Mouse (Mus musculus) embryonic facial prominence, embryonic 12.5 days (tissue): ENCODE measurements around the gene Smim20. TPM values are rescaled to one million over a fixed set of nuclear protein-coding genes. Genes with fewer than 3 reads are reported as not detected.

Experiments
- ATAC-seq: fragments of 200-750 bp; cut with Nextera tagmentation; 2 replicates; pipeline ENCODE4 v1.8.0; 2017; ENCODE audit not compliant: insufficient number of reproducible peaks, insufficient read depth, low FRiP score, low TSS enrichment
- H3K27ac ChIP-seq: fragments of 300-500 bp; sonication (generic); 2 replicates; pipeline ENCODE4 v1.5.1; 2016; ENCODE audit warnings: mild to moderate bottlenecking
- H3K27me3 ChIP-seq: fragments of 300-500 bp; sonication (generic); 2 replicates; pipeline ENCODE4 v1.6.1; 2016; ENCODE audit warnings: mild to moderate bottlenecking, moderate library complexity
- H3K36me3 ChIP-seq: fragments of 300-500 bp; sonication (generic); 2 replicates; pipeline ENCODE4 v1.6.1; 2016; ENCODE audit warnings: mild to moderate bottlenecking
- H3K4me1 ChIP-seq: fragments of 300-500 bp; sonication (generic); 2 replicates; pipeline ENCODE4 v1.6.1; 2016
- H3K4me2 ChIP-seq: fragments of 300-500 bp; sonication (generic); replicated peaks from 2 replicates; pipeline ENCODE4 v1.6.1; 2016; ENCODE audit warnings: mild to moderate bottlenecking, moderate library complexity
- H3K4me3 ChIP-seq: fragments of 300-500 bp; sonication (generic); 2 replicates; pipeline ENCODE4 v1.5.1; 2016; ENCODE audit warnings: mild to moderate bottlenecking
- H3K9ac ChIP-seq: fragments of 300-500 bp; sonication (generic); 2 replicates; pipeline ENCODE4 v1.6.1; 2016; ENCODE audit warnings: mild to moderate bottlenecking, moderate library complexity
- H3K9me3 ChIP-seq: fragments of 300-500 bp; sonication (generic); 2 replicates; pipeline ENCODE4 v1.6.1; 2016; ENCODE audit warnings: mild to moderate bottlenecking, moderate library complexity
- WGBS: fragments of 180-500 bp; shearing (Covaris S2); methylation state at CpG from one replicate; pipeline ENCODE4 v1.1.7; 2016; 5-methylcytosine and 5-hydroxymethylcytosine counted together
- polyA plus RNA-seq: library from polyadenylated mRNA; unstranded; fragments of >200 nt; fragmentation: Nextera tagmentation; extraction: Ambion mirVana; gene quantifications from 2 replicates; pipeline ENCODE4 v1.2.1, GENCODE M21; 2016

Smim20 gene
- polyA plus RNA-seq, 1 experiment from 2014 or later = 72.7 TPM

- no peak overlapping the region for H3K9ac ChIP-seq
- no peak for ATAC-seq
- WGBS = 80% methylated on average over 12 of the region's 12 CpGs
These were observed 12.4 kb downstream of the Smim20 start for GRCm38 (mm10) chr5:53279216-53279813.

GRCm38 (mm10) chr5:53282487-53282886, 15.6 kb downstream of the Smim20 start:
- H3K9me3 ChIP-seq = no peaks in the 10 kb centered on the region
- no peak overlapping the region for H3K4me2 ChIP-seq
- H3K36me3 ChIP-seq = 0 out of 2 replicates have a peak, but pooled peaks cover 6% of the 10 kb centered on the region
- H3K4me3 ChIP-seq = no peak overlapping the region
- no peak overlapping the region for H3K27ac ChIP-seq
- 0 out of 2 replicates have a peak, but pooled peaks cover 4% of the 10 kb centered on the region for H3K4me1 ChIP-seq
- no peak overlapping the region for H3K9ac ChIP-seq
- WGBS = 83% methylated on average over 4 of the region's 4 CpGs
- ATAC-seq = no peak
- H3K27me3 ChIP-seq = no peaks in the 10 kb centered on the region; the same call in 1 of the 2 replicates

More at GRCm38 (mm10) chr5:53279216-53279813, 12.4 kb downstream of the Smim20 start:
- no peak overlapping the region for H3K4me3 ChIP-seq
- H3K27me3 ChIP-seq = no peaks in the 10 kb centered on the region; the same call in 1 of the 2 replicates
- 0 out of 2 replicates have a peak, but pooled peaks cover 6% of the 10 kb centered on the region for H3K36me3 ChIP-seq
- H3K4me1 ChIP-seq = peaks cover 20% of the 10 kb centered on the region; the same call in 1 of the 2 replicates
- no peak overlapping the region for H3K27ac ChIP-seq
- no peak overlapping the region for H3K4me2 ChIP-seq
- H3K9me3 ChIP-seq = no peaks in the 10 kb centered on the region

- no peaks in the 10 kb centered on the region for H3K27me3 ChIP-seq
- H3K4me1 ChIP-seq = no peaks in the 10 kb centered on the region
- no peaks in the 10 kb centered on the region for H3K36me3 ChIP-seq
- H3K9me3 ChIP-seq = no peaks in the 10 kb centered on the region
- no peak overlapping the region for H3K9ac ChIP-seq
- ATAC-seq = no peak
- H3K27ac ChIP-seq = no peak overlapping the region
- H3K4me2 ChIP-seq = no peak overlapping the region
- 93% methylated on average over 2 of the region's 2 CpGs for WGBS
- no peak overlapping the region for H3K4me3 ChIP-seq
These were observed 19.5 kb downstream of the Smim20 start for GRCm38 (mm10) chr5:53286406-53286805.

- Histone ChIP-seq H3K36me3 (no peaks in the 10 kb centered on the region), H3K9ac (no peak overlapping the region), H3K4me2 (no peak overlapping the region), H3K4me1 (no peaks in the 10 kb centered on the region), H3K27ac (no peak overlapping the region), H3K9me3 (no peaks in the 10 kb centered on the region), H3K27me3 (no peaks in the 10 kb centered on the region), H3K4me3 (no peak overlapping the region)
- WGBS = 26% methylated on average over 9 of the region's 9 CpGs
- ATAC-seq = no peak
These were observed 22.6 kb downstream of the Smim20 start for GRCm38 (mm10) chr5:53289438-53289837.

GRCm38 (mm10) chr5:53294627-53295026, 27.7 kb downstream of the Smim20 start:
- WGBS = 86% methylated on average over 5 of the region's 5 CpGs
- H3K4me1 ChIP-seq = no peaks in the 10 kb centered on the region
- no peak overlapping the region for H3K27ac ChIP-seq
- H3K4me2 ChIP-seq = no peak overlapping the region
- no peak overlapping the region for H3K4me3 ChIP-seq
- H3K9me3 ChIP-seq = no peaks in the 10 kb centered on the region
- H3K9ac ChIP-seq = no peak overlapping the region
- H3K27me3 ChIP-seq = no peaks in the 10 kb centered on the region
- ATAC-seq = no peak
- H3K36me3 ChIP-seq = no peaks in the 10 kb centered on the region

- ATAC-seq = no peak
- WGBS = 89% methylated on average over 4 of the region's 4 CpGs
- no peaks in the 10 kb centered on the region for H3K4me1 ChIP-seq
- H3K9me3 ChIP-seq = no peaks in the 10 kb centered on the region
- no peak overlapping the region for H3K4me2 ChIP-seq
- no peaks in the 10 kb centered on the region for H3K36me3 ChIP-seq
- H3K4me3 ChIP-seq = no peak overlapping the region
- H3K27me3 ChIP-seq = no peaks in the 10 kb centered on the region
- H3K9ac ChIP-seq = no peak overlapping the region
- no peak overlapping the region for H3K27ac ChIP-seq
These were observed 30.1 kb downstream of the Smim20 start for GRCm38 (mm10) chr5:53296961-53297360.

- H3K27ac ChIP-seq = no peak overlapping the region
- ATAC-seq = no peak
These were observed 34.6 kb downstream of the Smim20 start for GRCm38 (mm10) chr5:53301496-53301895.

GRCm38 (mm10) chr5:53302895-53303670, 36.2 kb downstream of the Smim20 start:
- Histone ChIP-seq H3K4me3 (no peak overlapping the region), H3K27ac (no peak overlapping the region), H3K27me3 (no peaks in the 10 kb centered on the region), H3K36me3 (no peaks in the 10 kb centered on the region), H3K4me2 (no peak overlapping the region), H3K4me1 (no peaks in the 10 kb centered on the region), H3K9me3 (no peaks in the 10 kb centered on the region), H3K9ac (no peak overlapping the region)
- no peak for ATAC-seq
- WGBS = 79% methylated on average over 10 of the region's 10 CpGs

More at GRCm38 (mm10) chr5:53301496-53301895, 34.6 kb downstream of the Smim20 start:
- no peak overlapping the region for H3K9ac ChIP-seq
- no peaks in the 10 kb centered on the region for H3K4me1 ChIP-seq
- H3K9me3 ChIP-seq = no peaks in the 10 kb centered on the region
- H3K36me3 ChIP-seq = no peaks in the 10 kb centered on the region
- no peak overlapping the region for H3K4me3 ChIP-seq
- no peaks in the 10 kb centered on the region for H3K27me3 ChIP-seq
- no peak overlapping the region for H3K4me2 ChIP-seq
- WGBS = 68% methylated on average over 8 of the region's 8 CpGs

- H3K4me2 ChIP-seq = no peak overlapping the region
- 89% methylated on average over 6 of the region's 6 CpGs for WGBS
These were observed 37.1 kb downstream of the Smim20 start for GRCm38 (mm10) chr5:53303941-53304340.

GRCm38 (mm10) chr5:53304936-53305335, 38.1 kb downstream of the Smim20 start:
- H3K9ac ChIP-seq = no peak overlapping the region
- no peak for ATAC-seq
- 72% methylated on average over 4 of the region's 4 CpGs for WGBS
- H3K9me3 ChIP-seq = no peaks in the 10 kb centered on the region
- H3K4me2 ChIP-seq = no peak overlapping the region
- no peak overlapping the region for H3K27ac ChIP-seq
- no peaks in the 10 kb centered on the region for H3K4me1 ChIP-seq
- H3K36me3 ChIP-seq = no peaks in the 10 kb centered on the region
- H3K4me3 ChIP-seq = no peak overlapping the region
- H3K27me3 ChIP-seq = no peaks in the 10 kb centered on the region

More at GRCm38 (mm10) chr5:53303941-53304340, 37.1 kb downstream of the Smim20 start:
- H3K9ac ChIP-seq = no peak overlapping the region
- H3K4me1 ChIP-seq = no peaks in the 10 kb centered on the region
- H3K9me3 ChIP-seq = no peaks in the 10 kb centered on the region
- no peak overlapping the region for H3K27ac ChIP-seq
- ATAC-seq = no peak
- no peaks in the 10 kb centered on the region for H3K27me3 ChIP-seq
- H3K36me3 ChIP-seq = no peaks in the 10 kb centered on the region
- no peak overlapping the region for H3K4me3 ChIP-seq

GRCm38 (mm10) chr5:53306864-53307263, 40.0 kb downstream of the Smim20 start:
- no peak for ATAC-seq
- H3K9ac ChIP-seq = no peak overlapping the region
- 92% methylated on average over 3 of the region's 3 CpGs for WGBS
- H3K27ac ChIP-seq = no peak overlapping the region
- H3K9me3 ChIP-seq = no peaks in the 10 kb centered on the region
- H3K4me2 ChIP-seq = no peak overlapping the region
- no peaks in the 10 kb centered on the region for H3K4me1 ChIP-seq
- H3K27me3 ChIP-seq = no peaks in the 10 kb centered on the region
- no peaks in the 10 kb centered on the region for H3K36me3 ChIP-seq
- H3K4me3 ChIP-seq = no peak overlapping the region

- Histone ChIP-seq H3K36me3 (no peaks in the 10 kb centered on the region), H3K9ac (no peak overlapping the region), H3K4me2 (no peak overlapping the region), H3K9me3 (no peaks in the 10 kb centered on the region), H3K27me3 (no peaks in the 10 kb centered on the region), H3K4me3 (no peak overlapping the region), H3K27ac (no peak overlapping the region), H3K4me1 (no peaks in the 10 kb centered on the region)
- ATAC-seq = no peak
- 82% methylated on average over 5 of the region's 5 CpGs for WGBS
These were observed 40.6 kb downstream of the Smim20 start for GRCm38 (mm10) chr5:53307437-53307836.
